Comparison of ENCODE assay signal across 8 mouse cellular contexts in genomic region chr4:62697469-62697868, GRCm38 (mm10).
A peak's percentile ranks its signal among the peaks of the same experiment; 100 is the strongest.
DNase-seq lines count a peak whose midpoint lies in the region; ATAC-seq lines count a peak whose summit lies in the region.

No protein-coding gene starts in this region.

- 10% methylated on average over 2 of the region's 2 CpGs for WGBS in limb, embryonic 11.5 days
- WGBS in stomach, embryonic 15.5 days: 24% methylated on average over 2 of the region's 2 CpGs

- DNase-seq in 3T3-L1 (ENCODE audit: low read depth, low spot score): peak; percentile 95
- DNase-seq in adrenal gland, postnatal 14 days: peak; percentile 94
- peak; percentile 78 for DNase-seq in embryo, embryonic 9.5 days (ENCODE audit: extremely low spot score)
- DNase-seq in heart, adult 8-10 months (ENCODE audit: low spot score): peak; percentile 94
- DNase-seq in kidney, adult 8-10 months: peak; percentile 88 to 93
- DNase-seq in limb, embryonic 11.5 days (ENCODE audit: low spot score): peak; percentile 94
- DNase-seq in naive thymus-derived CD4-positive, alpha-beta T cell, adult 2 months (ENCODE audit: low read depth): peak; percentile 82

- H3K4me2 ChIP-seq in limb, embryonic 11.5 days (ENCODE audit: low read depth, severe bottlenecking): no peak overlapping the region
- H3K4me2 ChIP-seq in stomach, embryonic 15.5 days: no peak overlapping the region

- H3K9ac ChIP-seq in limb, embryonic 11.5 days (ENCODE audit: low read length): no peak overlapping the region
- H3K9ac ChIP-seq in stomach, embryonic 15.5 days: no peak overlapping the region

- ATAC-seq in limb, embryonic 11.5 days (ENCODE audit: insufficient number of reproducible peaks, low FRiP score, low TSS enrichment, low read depth): 0 out of 2 replicates have a peak, but pooled peaks have one; percentile 7
- peak; percentile 50 for ATAC-seq in stomach, embryonic 15.5 days (ENCODE audit: insufficient read depth, low FRiP score, low read depth)

- no peaks in the 10 kb centered on the region for H3K9me3 ChIP-seq in limb, embryonic 11.5 days (ENCODE audit: control insufficient read depth, low read length)
- H3K9me3 ChIP-seq in stomach, embryonic 15.5 days: no peaks in the 10 kb centered on the region

- no peak overlapping the region for H3K4me3 ChIP-seq in limb, embryonic 11.5 days (ENCODE audit: low read depth, low read length)
- H3K4me3 ChIP-seq in stomach, embryonic 15.5 days (replicated peaks): no peak overlapping the region

- peaks cover 6% of the 10 kb centered on the region; the same call in 1 of the 2 replicates for H3K36me3 ChIP-seq in limb, embryonic 11.5 days (ENCODE audit: control insufficient read depth, insufficient read depth, low read length)
- peaks cover 8% of the 10 kb centered on the region; the same call in 1 of the 2 replicates for H3K36me3 ChIP-seq in stomach, embryonic 15.5 days

- no peak overlapping the region for H3K27ac ChIP-seq in limb, embryonic 11.5 days (replicated peaks; ENCODE audit: low read depth, low read length)
- peak overlapping the region; percentile 68; the same call in 1 of the 2 replicates for H3K27ac ChIP-seq in stomach, embryonic 15.5 days

- peaks cover 30% of the 10 kb centered on the region for H3K4me1 ChIP-seq in limb, embryonic 11.5 days (ENCODE audit: control insufficient read depth, insufficient read depth, low read length)
- H3K4me1 ChIP-seq in stomach, embryonic 15.5 days: peaks cover 59% of the 10 kb centered on the region

- H3K27me3 ChIP-seq in limb, embryonic 11.5 days (ENCODE audit: control insufficient read depth, insufficient read depth, low read length): no peaks in the 10 kb centered on the region
- H3K27me3 ChIP-seq in stomach, embryonic 15.5 days (replicated peaks): no peaks in the 10 kb centered on the region
